Comparison of ENCODE assay signal across 13 mouse cellular contexts in the genomic region with DNA sequence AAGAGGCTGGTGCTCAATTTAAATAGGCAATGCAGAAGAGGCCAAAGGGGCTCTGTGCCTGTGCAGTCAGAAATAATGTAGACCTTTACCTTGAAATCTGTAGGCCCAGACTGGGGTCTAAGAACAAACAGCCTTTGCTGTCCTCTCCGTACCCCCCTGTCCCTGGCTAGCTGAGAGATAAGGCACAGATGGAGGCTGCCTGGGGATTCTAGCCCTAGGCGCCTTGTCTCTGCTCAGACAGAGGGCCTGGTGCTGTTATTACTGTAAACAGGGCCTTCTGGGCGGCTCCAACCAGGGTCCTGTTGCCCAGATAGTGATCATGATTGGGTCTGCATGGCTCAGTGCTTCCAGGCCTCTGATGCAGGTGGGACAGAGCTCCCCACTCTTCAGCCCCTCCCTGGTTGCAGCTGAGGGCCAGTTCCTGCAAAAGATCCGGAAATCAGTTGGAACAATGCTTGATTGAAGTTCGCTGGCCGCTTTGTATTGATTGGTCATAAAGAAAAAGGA. TPM values are rescaled to one million over a fixed set of nuclear protein-coding genes. Genes with fewer than 3 reads are reported as not detected.
DNase-seq lines count a peak whose midpoint lies in the region; ATAC-seq and TF ChIP-seq lines count a peak whose summit lies in the region.
"Had no signal": no experiment of that assay in that cellular context is flagged by ENCODE, and none has a peak within 500 bp of the region (broad histone marks: within the 10 kb centered on the region; RNA-seq: fewer than 3 reads in every experiment).

No protein-coding gene starts in this region.

- H3K4me3 ChIP-seq in heart, embryonic 13.5 days: no peak overlapping the region
- no peak overlapping the region for H3K4me3 ChIP-seq in liver, embryonic 12.5 days
- H3K4me3 ChIP-seq in liver, postnatal 0 days (ENCODE audit: low read depth, low read length): no peak overlapping the region
- no peak overlapping the region for H3K4me3 ChIP-seq in embryonic facial prominence, embryonic 12.5 days
- no peak overlapping the region for H3K4me3 ChIP-seq in limb, embryonic 13.5 days
- H3K4me3 ChIP-seq: erythroblast, embryonic 14.5 days; stomach, embryonic 15.5 days had no signal

- intact Hi-C loops in heart, postnatal 25 days (cut with DNase I): no loop called here

- no peaks in the 10 kb centered on the region for H3K9me3 ChIP-seq in heart, embryonic 13.5 days
- no peaks in the 10 kb centered on the region for H3K9me3 ChIP-seq in liver, embryonic 12.5 days (replicated peaks)
- H3K9me3 ChIP-seq in liver, postnatal 0 days (ENCODE audit: low read length): no peaks in the 10 kb centered on the region
- H3K9me3 ChIP-seq in embryonic facial prominence, embryonic 12.5 days: no peaks in the 10 kb centered on the region
- H3K9me3 ChIP-seq in limb, embryonic 13.5 days: no peaks in the 10 kb centered on the region
- H3K9me3 ChIP-seq: stomach, embryonic 15.5 days had no signal

- peaks cover 36% of the 10 kb centered on the region for H3K4me1 ChIP-seq in heart, embryonic 13.5 days
- peaks cover 30% of the 10 kb centered on the region for H3K4me1 ChIP-seq in liver, embryonic 12.5 days
- H3K4me1 ChIP-seq in liver, postnatal 0 days (ENCODE audit: insufficient read depth): no peaks in the 10 kb centered on the region
- H3K4me1 ChIP-seq in embryonic facial prominence, embryonic 12.5 days: peaks cover 15% of the 10 kb centered on the region; the same call in 1 of the 2 replicates
- H3K4me1 ChIP-seq in limb, embryonic 13.5 days: peaks cover 4% of the 10 kb centered on the region; the same call in 1 of the 2 replicates

- H3K9ac ChIP-seq in heart, embryonic 13.5 days: peak overlapping the region; percentile 58
- H3K9ac ChIP-seq in liver, embryonic 12.5 days: no peak overlapping the region; the same call in 1 of the 2 replicates
- no peak overlapping the region for H3K9ac ChIP-seq in liver, postnatal 0 days (replicated peaks)
- 0 out of 2 replicates have a peak overlapping the region, but pooled peaks have one; percentile 8 for H3K9ac ChIP-seq in embryonic facial prominence, embryonic 12.5 days
- peak overlapping the region; percentile 32 for H3K9ac ChIP-seq in limb, embryonic 13.5 days
- H3K9ac ChIP-seq: stomach, embryonic 15.5 days had no signal

- H3K27ac ChIP-seq in heart, embryonic 13.5 days (replicated peaks): no peak overlapping the region
- H3K27ac ChIP-seq in liver, embryonic 12.5 days: no peak overlapping the region
- no peak overlapping the region for H3K27ac ChIP-seq in liver, postnatal 0 days (ENCODE audit: low read depth)
- no peak overlapping the region for H3K27ac ChIP-seq in embryonic facial prominence, embryonic 12.5 days
- H3K27ac ChIP-seq in limb, embryonic 13.5 days: no peak overlapping the region
- H3K27ac ChIP-seq: macrophage; stomach, embryonic 15.5 days had no signal

- ATAC-seq in heart, embryonic 13.5 days (ENCODE audit: extremely low read depth, insufficient number of reproducible peaks, low FRiP score, low TSS enrichment): no peak
- ATAC-seq in liver, embryonic 12.5 days: peak; percentile 52
- ATAC-seq in liver, postnatal 0 days: no peak
- ATAC-seq in embryonic facial prominence, embryonic 12.5 days (ENCODE audit: insufficient number of reproducible peaks, insufficient read depth, low FRiP score, low TSS enrichment): no peak
- no peak for ATAC-seq in limb, embryonic 13.5 days (ENCODE audit: low FRiP score, low read depth)

- no peak for TF ChIP-seq EP300 in liver, postnatal 0 days (IDR thresholded peaks at IDR 0.05; ENCODE audit: low read depth)

- no peaks in the 10 kb centered on the region for H3K36me3 ChIP-seq in heart, embryonic 13.5 days
- no peaks in the 10 kb centered on the region for H3K36me3 ChIP-seq in liver, embryonic 12.5 days
- H3K36me3 ChIP-seq in liver, postnatal 0 days (replicated peaks; ENCODE audit: insufficient read depth, low read length): no peaks in the 10 kb centered on the region
- no peaks in the 10 kb centered on the region for H3K36me3 ChIP-seq in embryonic facial prominence, embryonic 12.5 days
- H3K36me3 ChIP-seq in limb, embryonic 13.5 days: no peaks in the 10 kb centered on the region
- H3K36me3 ChIP-seq: stomach, embryonic 15.5 days had no signal

- no peak for TF ChIP-seq CTCF in liver, postnatal 0 days (IDR thresholded peaks at IDR 0.05; ENCODE audit: low read depth)

- 44% methylated on average over 6 of the region's 6 CpGs for WGBS in heart, embryonic 13.5 days
- WGBS in liver, embryonic 12.5 days (ENCODE audit: insufficient replicate concordance): 41% methylated on average over 6 of the region's 6 CpGs
- WGBS in liver, postnatal 0 days (ENCODE audit: insufficient replicate concordance): 59% methylated on average over 6 of the region's 6 CpGs
- WGBS in embryonic facial prominence, embryonic 12.5 days: 24% methylated on average over 6 of the region's 6 CpGs
- 54% methylated on average over 6 of the region's 6 CpGs for WGBS in limb, embryonic 13.5 days

- H3K27me3 ChIP-seq in heart, embryonic 13.5 days (replicated peaks): no peaks in the 10 kb centered on the region
- no peaks in the 10 kb centered on the region for H3K27me3 ChIP-seq in liver, embryonic 12.5 days (replicated peaks)
- H3K27me3 ChIP-seq in liver, postnatal 0 days (ENCODE audit: insufficient read depth, low read length): no peaks in the 10 kb centered on the region
- no peaks in the 10 kb centered on the region for H3K27me3 ChIP-seq in embryonic facial prominence, embryonic 12.5 days
- no peaks in the 10 kb centered on the region for H3K27me3 ChIP-seq in limb, embryonic 13.5 days
- H3K27me3 ChIP-seq: stomach, embryonic 15.5 days had no signal

- DNase-seq in heart, postnatal 25 days (ENCODE audit: low spot score): no peak
- DNase-seq in liver, postnatal 0 days: no peak
- no peak for DNase-seq in cerebellum, postnatal 4 days (ENCODE audit: low spot score in 2 of 2)
- DNase-seq: cerebellum, postnatal 14 days; heart, postnatal 4 days; kidney, adult 9 months had no signal

- no peak overlapping the region for H3K4me2 ChIP-seq in heart, embryonic 13.5 days
- no peak overlapping the region for H3K4me2 ChIP-seq in liver, embryonic 12.5 days
- H3K4me2 ChIP-seq in liver, postnatal 0 days (ENCODE audit: low read depth, low read length): no peak overlapping the region
- no peak overlapping the region for H3K4me2 ChIP-seq in embryonic facial prominence, embryonic 12.5 days (replicated peaks)
- H3K4me2 ChIP-seq in limb, embryonic 13.5 days (replicated peaks): no peak overlapping the region
- H3K4me2 ChIP-seq: stomach, embryonic 15.5 days had no signal

RNA-seq across cellular contexts. Expression of gene Clpb, which starts 18.2 kb away (rescaled TPM):
- 47.0 and 52.3 TPM in 2 replicates for polyA plus RNA-seq in heart, embryonic 13.5 days (2015; fragmentation: Nextera tagmentation; extraction: Ambion mirVana)
- total RNA-seq in heart, postnatal 25 days (2021): 10 to 100 TPM; 59.7 to 62.6 TPM
- polyA plus RNA-seq in liver, embryonic 12.5 days (2016; fragmentation: Nextera tagmentation; extraction: Ambion mirVana): 31.9 and 34.6 TPM in 2 replicates
- 15.1 and 16.3 TPM in 2 replicates for polyA plus RNA-seq in liver, postnatal 0 days (2015; fragmentation: Nextera tagmentation; extraction: Ambion mirVana)
- polyA plus RNA-seq in embryonic facial prominence, embryonic 12.5 days (2016; fragmentation: Nextera tagmentation; extraction: Ambion mirVana): 48.0 and 51.2 TPM in 2 replicates
- polyA plus RNA-seq in limb, embryonic 13.5 days (2015; fragmentation: Nextera tagmentation; extraction: Ambion mirVana): 46.7 and 52.1 TPM in 2 replicates

Comparison
In these comparisons a context has a peak if more than half of its experiments do, and no peak if none do; other contexts are left out.
1. H3K9ac ChIP-seq: peak in heart, embryonic 13.5 days (single experiment), embryonic facial prominence, embryonic 12.5 days (single experiment) and limb, embryonic 13.5 days (single experiment); none in liver, embryonic 12.5 days (single experiment) and liver, postnatal 0 days (single experiment).